Mouse (Mus musculus): ENCODE data around the gene Tmco5. TPM values are rescaled to one million over a fixed set of nuclear protein-coding genes. Genes with fewer than 3 reads are reported as not detected.
"Not testable (repeated sequence)": the region's sequence is repeated elsewhere in the genome, so short reads cannot be mapped to it uniquely, and the experiment has no call there.

Tmco5 gene
- polyA plus RNA-seq, 1 experiment from 2014 or later: not detected

DNA sequence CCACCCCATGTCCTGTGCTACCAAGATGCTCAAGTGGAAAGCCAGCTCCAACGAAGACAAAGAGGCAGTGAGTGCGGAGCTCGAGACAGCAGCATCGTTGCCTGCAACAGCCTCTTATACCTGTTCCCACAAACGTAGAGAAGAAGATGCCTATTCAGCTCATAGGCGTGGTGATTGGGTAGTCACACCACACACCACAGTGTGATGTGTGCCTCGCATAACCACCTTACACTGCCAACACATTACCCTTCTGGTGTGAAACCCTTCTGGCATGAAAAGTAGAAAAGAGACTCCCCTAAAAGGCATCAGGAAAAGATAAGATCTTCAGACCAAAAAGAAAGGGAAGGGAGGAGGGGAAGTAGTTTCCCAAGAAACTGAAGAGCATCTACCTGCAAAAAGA, 45.8 kb downstream of the Tmco5 start:
- H3K4me3 ChIP-seq: no peak overlapping the region
- no peak overlapping the region for H3K4me2 ChIP-seq
- H3K9me3 ChIP-seq (replicated peaks): peaks cover 14% of the 10 kb centered on the region; the same call in 1 of the 2 replicates
- no peak for ATAC-seq (ENCODE audit: insufficient number of reproducible peaks, low FRiP score)
- H3K27ac ChIP-seq (ENCODE audit: poor library complexity, severe bottlenecking): no peak overlapping the region
- peaks cover 5% of the 10 kb centered on the region; the same call in 1 of the 2 replicates for H3K4me1 ChIP-seq (replicated peaks)
- H3K36me3 ChIP-seq: no peaks in the 10 kb centered on the region
- 83% methylated on average over 7 of the region's 7 CpGs for WGBS
- no peaks in the 10 kb centered on the region for H3K27me3 ChIP-seq (replicated peaks)
- H3K9ac ChIP-seq: no peak overlapping the region

GRCm38 (mm10) chr2:116925230-116925629, 46.7 kb downstream of the Tmco5 start:
- no peak overlapping the region for H3K4me2 ChIP-seq
- peaks cover 14% of the 10 kb centered on the region; the same call in 1 of the 2 replicates for H3K9me3 ChIP-seq (replicated peaks)
- peaks cover 5% of the 10 kb centered on the region; the same call in 1 of the 2 replicates for H3K4me1 ChIP-seq (replicated peaks)
- ATAC-seq (ENCODE audit: insufficient number of reproducible peaks, low FRiP score): no peak
- no peak overlapping the region for H3K9ac ChIP-seq
- H3K4me3 ChIP-seq: no peak overlapping the region
- no peak overlapping the region for H3K27ac ChIP-seq (ENCODE audit: poor library complexity, severe bottlenecking)
- WGBS: 73% methylated on average over 5 of the region's 5 CpGs
- no peaks in the 10 kb centered on the region for H3K36me3 ChIP-seq
- H3K27me3 ChIP-seq (replicated peaks): no peaks in the 10 kb centered on the region

DNA sequence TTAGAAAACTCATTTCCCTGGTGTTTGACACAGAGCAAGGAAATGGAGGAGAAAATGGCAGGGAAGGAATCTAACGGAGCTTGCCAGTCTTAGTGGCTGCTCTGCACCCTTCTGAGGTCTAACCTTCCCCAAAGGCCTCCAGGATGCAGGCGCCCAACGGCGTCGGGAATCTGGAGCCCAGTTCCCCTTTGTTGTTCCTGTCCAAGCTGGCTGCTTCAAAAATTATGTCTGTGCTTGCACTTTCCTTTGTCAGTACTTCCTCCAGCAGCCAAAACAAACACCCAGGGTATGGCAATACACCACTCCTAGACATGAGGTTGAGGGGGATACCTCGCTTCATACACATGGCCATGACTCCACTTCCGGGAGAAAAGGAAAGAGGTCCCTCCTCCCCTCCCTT, 53.7 kb downstream of the Tmco5 start:
- H3K27me3 ChIP-seq (replicated peaks): no peaks in the 10 kb centered on the region
- H3K36me3 ChIP-seq: no peaks in the 10 kb centered on the region
- H3K4me1 ChIP-seq (replicated peaks): peaks cover 16% of the 10 kb centered on the region; the same call in 1 of the 2 replicates
- no peak overlapping the region for H3K27ac ChIP-seq (ENCODE audit: poor library complexity, severe bottlenecking)
- no peak overlapping the region for H3K4me2 ChIP-seq
- no peak overlapping the region for H3K9ac ChIP-seq
- H3K4me3 ChIP-seq: no peak overlapping the region
- H3K9me3 ChIP-seq (replicated peaks): no peaks in the 10 kb centered on the region
- 74% methylated on average over 7 of the region's 7 CpGs for WGBS
- no peak for ATAC-seq (ENCODE audit: insufficient number of reproducible peaks, low FRiP score)

GRCm38 (mm10) chr2:116934236-116934635, 55.7 kb downstream of the Tmco5 start:
- not testable (repeated sequence) for H3K27me3 ChIP-seq (replicated peaks); ATAC-seq (ENCODE audit: insufficient number of reproducible peaks, low FRiP score); H3K9ac ChIP-seq; H3K4me3 ChIP-seq; H3K4me2 ChIP-seq; H3K27ac ChIP-seq (ENCODE audit: poor library complexity, severe bottlenecking); H3K9me3 ChIP-seq (replicated peaks); H3K36me3 ChIP-seq
- 90% methylated on average over 1 of the region's 1 CpGs for WGBS
- H3K4me1 ChIP-seq (replicated peaks): peaks cover 16% of the 10 kb centered on the region; the same call in 1 of the 2 replicates

GRCm38 (mm10) chr2:116934776-116935175, 56.3 kb downstream of the Tmco5 start:
- H3K9ac ChIP-seq: no peak overlapping the region
- H3K27me3 ChIP-seq (replicated peaks): no peaks in the 10 kb centered on the region
- H3K4me2 ChIP-seq: no peak overlapping the region
- no peaks in the 10 kb centered on the region for H3K9me3 ChIP-seq (replicated peaks)
- ATAC-seq (ENCODE audit: insufficient number of reproducible peaks, low FRiP score): no peak
- H3K4me1 ChIP-seq (replicated peaks): peaks cover 16% of the 10 kb centered on the region; the same call in 1 of the 2 replicates
- no peak overlapping the region for H3K4me3 ChIP-seq
- no peak overlapping the region for H3K27ac ChIP-seq (ENCODE audit: poor library complexity, severe bottlenecking)
- H3K36me3 ChIP-seq: no peaks in the 10 kb centered on the region

DNA sequence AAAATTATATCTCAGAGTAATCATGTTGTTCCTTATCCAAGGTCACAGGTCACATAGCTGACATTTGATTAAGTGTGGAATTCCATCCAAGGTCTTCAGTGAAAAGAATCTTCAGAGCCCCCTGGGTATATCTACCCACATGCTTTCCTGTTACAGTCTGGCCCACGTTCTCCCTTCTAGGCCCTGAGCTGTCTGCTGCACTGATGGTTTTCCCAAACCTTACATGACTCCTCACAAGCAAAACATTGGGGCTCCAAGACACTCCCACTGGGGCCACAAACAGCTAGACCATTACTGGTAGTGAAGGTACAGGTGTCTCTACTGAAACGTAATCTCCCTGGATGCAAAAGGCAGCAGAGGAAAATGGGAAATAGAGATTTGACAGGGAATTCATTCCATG, 57.9 kb downstream of the Tmco5 start:
- Histone ChIP-seq H3K36me3 (no peaks in the 10 kb centered on the region), H3K4me1 (replicated peaks) (peaks cover 16% of the 10 kb centered on the region; the same call in 1 of the 2 replicates), H3K27ac (ENCODE audit: poor library complexity, severe bottlenecking) (no peak overlapping the region), H3K4me3 (no peak overlapping the region), H3K9ac (no peak overlapping the region), H3K9me3 (replicated peaks) (no peaks in the 10 kb centered on the region), H3K27me3 (replicated peaks) (no peaks in the 10 kb centered on the region), H3K4me2 (no peak overlapping the region)
- ATAC-seq (ENCODE audit: insufficient number of reproducible peaks, low FRiP score): no peak
- 56% methylated on average over 2 of the region's 2 CpGs for WGBS

DNA sequence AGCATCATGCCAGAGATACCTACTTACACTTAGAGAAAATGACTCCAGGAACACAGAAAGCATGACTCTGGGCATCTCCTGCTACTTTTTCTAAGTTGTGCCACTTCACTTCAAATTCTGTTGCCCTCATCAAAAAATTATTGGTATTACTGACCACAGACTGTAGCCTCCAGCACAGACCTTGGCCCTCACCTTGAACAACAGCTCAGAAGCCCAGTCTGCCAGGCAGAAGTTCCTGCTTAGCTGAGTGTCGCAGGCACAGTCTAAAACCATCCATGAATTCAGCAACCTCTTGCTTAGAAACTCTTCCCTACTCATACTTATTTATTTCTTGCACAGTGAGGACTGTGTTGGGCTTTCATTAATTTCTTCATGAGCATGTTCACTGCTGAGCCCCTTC, 58.7 kb downstream of the Tmco5 start:
- peaks cover 18% of the 10 kb centered on the region; the same call in 1 of the 2 replicates for H3K4me1 ChIP-seq (replicated peaks)
- no peak overlapping the region for H3K4me2 ChIP-seq
- no peaks in the 10 kb centered on the region for H3K9me3 ChIP-seq (replicated peaks)
- H3K27ac ChIP-seq (ENCODE audit: poor library complexity, severe bottlenecking): no peak overlapping the region
- WGBS: 85% methylated on average over 1 of the region's 1 CpGs
- H3K36me3 ChIP-seq: no peaks in the 10 kb centered on the region
- H3K27me3 ChIP-seq (replicated peaks): no peaks in the 10 kb centered on the region
- no peak for ATAC-seq (ENCODE audit: insufficient number of reproducible peaks, low FRiP score)
- H3K4me3 ChIP-seq: no peak overlapping the region
- H3K9ac ChIP-seq: no peak overlapping the region

GRCm38 (mm10) chr2:116941816-116942215, 63.3 kb downstream of the Tmco5 start:
- no peaks in the 10 kb centered on the region for H3K36me3 ChIP-seq
- 75% methylated on average over 3 of the region's 3 CpGs for WGBS
- H3K4me2 ChIP-seq: no peak overlapping the region
- ATAC-seq (ENCODE audit: insufficient number of reproducible peaks, low FRiP score): no peak
- no peak overlapping the region for H3K4me3 ChIP-seq
- H3K9me3 ChIP-seq (replicated peaks): no peaks in the 10 kb centered on the region
- H3K27ac ChIP-seq (ENCODE audit: poor library complexity, severe bottlenecking): no peak overlapping the region; the same call in 1 of the 2 replicates
- no peaks in the 10 kb centered on the region for H3K27me3 ChIP-seq (replicated peaks)
- no peak overlapping the region for H3K9ac ChIP-seq
- H3K4me1 ChIP-seq (replicated peaks): peaks cover 13% of the 10 kb centered on the region

Other genes with a start within 250 kb of the Tmco5 start
- 13.8 and 14.7 TPM in 2 replicates for gene Spred1, start 242.7 kb downstream of the Tmco5 start, polyA plus RNA-seq (2016; fragmentation: Nextera tagmentation; extraction: Ambion mirVana)

All from heart, embryonic 12.5 days (tissue).